Comparison of ENCODE assay signal across 22 mouse cellular contexts in genomic region chr10:78348211-78348610, GRCm38 (mm10).
"Had no signal": no experiment of that assay in that cellular context is flagged by ENCODE, and none has a peak within 500 bp of the region (broad histone marks: within the 10 kb centered on the region; RNA-seq: fewer than 3 reads in every experiment).

No protein-coding gene starts in this region.

- H3K4me3 ChIP-seq: left cerebral cortex, adult 2 months; limb, embryonic 12.5 days; limb, embryonic 15.5 days; liver, embryonic 12.5 days; liver, embryonic 15.5 days; megakaryocyte, embryonic 14.5 days; midbrain, embryonic 10.5 days; midbrain, embryonic 13.5 days; neural tube, embryonic 12.5 days; neural tube, embryonic 15.5 days had no signal

- H3K4me2 ChIP-seq: limb, embryonic 12.5 days; limb, embryonic 15.5 days; liver, embryonic 12.5 days; midbrain, embryonic 13.5 days; neural tube, embryonic 12.5 days; neural tube, embryonic 15.5 days had no signal

- H3K36me3 ChIP-seq: liver, embryonic 15.5 days; neural tube, embryonic 12.5 days; neural tube, embryonic 15.5 days had no signal

- H3K27ac ChIP-seq: left cerebral cortex, adult 2 months; limb, embryonic 12.5 days; limb, embryonic 15.5 days; liver, embryonic 12.5 days; macrophage; midbrain, embryonic 10.5 days; midbrain, embryonic 13.5 days; neural tube, embryonic 12.5 days; neural tube, embryonic 15.5 days; stomach, postnatal 0 days had no signal

- DNase-seq: layer of hippocampus, postnatal 36 days; left cerebral cortex, postnatal 4 days; lung, adult 2 months; right cerebral cortex, adult 18-20 months; right cerebral cortex, postnatal 14 days; right cerebral cortex, postnatal 4 days; thymus, adult 18-20 months; thymus, postnatal 36 days had no signal

- H3K9ac ChIP-seq: limb, embryonic 12.5 days; limb, embryonic 15.5 days; liver, embryonic 12.5 days; liver, embryonic 15.5 days; midbrain, embryonic 13.5 days; neural tube, embryonic 12.5 days; neural tube, embryonic 15.5 days had no signal

- ATAC-seq: intestine, postnatal 0 days; liver, embryonic 12.5 days; midbrain, embryonic 13.5 days; midbrain, embryonic 16.5 days had no signal

- H3K27me3 ChIP-seq: limb, embryonic 15.5 days; midbrain, embryonic 13.5 days; neural tube, embryonic 12.5 days; neural tube, embryonic 15.5 days had no signal

- H3K9me3 ChIP-seq: limb, embryonic 12.5 days; limb, embryonic 15.5 days; liver, embryonic 12.5 days; liver, embryonic 15.5 days; megakaryocyte, embryonic 14.5 days; midbrain, embryonic 10.5 days; midbrain, embryonic 13.5 days; neural tube, embryonic 12.5 days; neural tube, embryonic 15.5 days had no signal
